Mouse (Mus musculus) embryonic facial prominence, embryonic 12.5 days (tissue): ENCODE measurements around the gene H2-Aa. TPM values are rescaled to one million over a fixed set of nuclear protein-coding genes. Genes with fewer than 3 reads are reported as not detected.
"Not testable (repeated sequence)": the region's sequence is repeated elsewhere in the genome, so short reads cannot be mapped to it uniquely, and the experiment has no call there.

Experiments used
- ATAC-seq: fragments of 200-750 bp; cut with Nextera tagmentation; 2 replicates; pipeline ENCODE4 v1.8.0; 2017; ENCODE audit not compliant: insufficient number of reproducible peaks, insufficient read depth, low FRiP score, low TSS enrichment
- H3K27ac ChIP-seq: fragments of 300-500 bp; sonication (generic); 2 replicates; pipeline ENCODE4 v1.5.1; 2016; ENCODE audit warnings: mild to moderate bottlenecking
- H3K27me3 ChIP-seq: fragments of 300-500 bp; sonication (generic); 2 replicates; pipeline ENCODE4 v1.6.1; 2016; ENCODE audit warnings: mild to moderate bottlenecking, moderate library complexity
- H3K36me3 ChIP-seq: fragments of 300-500 bp; sonication (generic); 2 replicates; pipeline ENCODE4 v1.6.1; 2016; ENCODE audit warnings: mild to moderate bottlenecking
- H3K4me1 ChIP-seq: fragments of 300-500 bp; sonication (generic); 2 replicates; pipeline ENCODE4 v1.6.1; 2016
- H3K4me2 ChIP-seq: fragments of 300-500 bp; sonication (generic); replicated peaks from 2 replicates; pipeline ENCODE4 v1.6.1; 2016; ENCODE audit warnings: mild to moderate bottlenecking, moderate library complexity
- H3K4me3 ChIP-seq: fragments of 300-500 bp; sonication (generic); 2 replicates; pipeline ENCODE4 v1.5.1; 2016; ENCODE audit warnings: mild to moderate bottlenecking
- H3K9ac ChIP-seq: fragments of 300-500 bp; sonication (generic); 2 replicates; pipeline ENCODE4 v1.6.1; 2016; ENCODE audit warnings: mild to moderate bottlenecking, moderate library complexity
- H3K9me3 ChIP-seq: fragments of 300-500 bp; sonication (generic); 2 replicates; pipeline ENCODE4 v1.6.1; 2016; ENCODE audit warnings: mild to moderate bottlenecking, moderate library complexity
- WGBS: fragments of 180-500 bp; shearing (Covaris S2); methylation state at CpG from one replicate; pipeline ENCODE4 v1.1.7; 2016; 5-methylcytosine and 5-hydroxymethylcytosine counted together
- polyA plus RNA-seq: library from polyadenylated mRNA; unstranded; fragments of >200 nt; fragmentation: Nextera tagmentation; extraction: Ambion mirVana; gene quantifications from 2 replicates; pipeline ENCODE4 v1.2.1, GENCODE M21; 2016

The H2-Aa gene
- 0.19 TPM in 1 of 2 replicates, not detected in the other for polyA plus RNA-seq

DNA sequence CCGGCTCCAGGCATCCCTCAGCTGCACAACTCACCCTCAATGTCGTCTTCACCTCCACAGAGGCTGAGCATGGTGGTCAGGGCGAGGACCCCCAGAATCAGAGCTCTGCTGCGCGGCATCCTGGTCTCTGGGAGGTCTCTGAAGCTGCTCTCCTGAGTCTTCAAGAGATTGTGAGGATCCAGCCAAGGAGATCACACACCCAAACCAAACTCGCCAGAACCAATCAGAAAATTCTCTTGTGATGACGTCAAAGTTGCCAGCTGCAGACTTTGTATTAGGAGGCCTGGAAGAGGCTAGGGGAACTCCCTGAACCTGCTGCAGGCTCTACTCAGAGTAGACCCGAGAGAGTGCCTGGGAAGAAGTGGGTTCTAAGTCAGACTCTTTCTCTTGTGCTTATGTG is at the start of gene H2-Aa:
H2-Aa (minus strand) TSS at position 176 of the 400 bp plus-strand sequence.
- Histone ChIP-seq H3K4me1 (no peaks in the 10 kb centered on the region), H3K27ac (no peak within 1 kb of the TSS), H3K9me3 (no peaks in the 10 kb centered on the region), H3K4me2 (no peak within 1 kb of the TSS), H3K4me3 (no peak within 1 kb of the TSS), H3K27me3 (no peaks in the 10 kb centered on the region), H3K36me3 (no peaks in the 10 kb centered on the region), H3K9ac (no peak within 1 kb of the TSS)
- no peak for ATAC-seq
- WGBS, result 17% methylated on average over 8 of the region's 8 CpGs

- ATAC-seq, result no peak
Measured at GRCm38 (mm10) chr17:34331200-34331599, 43.6 kb upstream of the H2-Aa start.

GRCm38 (mm10) chr17:34329807-34330206 is 42.2 kb upstream of the H2-Aa start:
- no peak for ATAC-seq
- no peak overlapping the region for H3K4me3 ChIP-seq
- no peak overlapping the region for H3K4me2 ChIP-seq
- H3K9me3 ChIP-seq, result no peaks in the 10 kb centered on the region
- H3K4me1 ChIP-seq, result no peaks in the 10 kb centered on the region
- no peak overlapping the region for H3K9ac ChIP-seq
- 77% methylated on average over 2 of the region's 2 CpGs for WGBS
- H3K36me3 ChIP-seq, result no peaks in the 10 kb centered on the region
- no peak overlapping the region for H3K27ac ChIP-seq
- no peaks in the 10 kb centered on the region for H3K27me3 ChIP-seq

More at GRCm38 (mm10) chr17:34331200-34331599, 43.6 kb upstream of the H2-Aa start:
- Histone ChIP-seq H3K36me3 (no peaks in the 10 kb centered on the region), H3K27me3 (no peaks in the 10 kb centered on the region), H3K4me2 (no peak overlapping the region), H3K4me3 (no peak overlapping the region), H3K9ac (no peak overlapping the region), H3K27ac (no peak overlapping the region), H3K9me3 (no peaks in the 10 kb centered on the region), H3K4me1 (no peaks in the 10 kb centered on the region)
- 97% methylated on average over 1 of the region's 1 CpGs for WGBS

DNA sequence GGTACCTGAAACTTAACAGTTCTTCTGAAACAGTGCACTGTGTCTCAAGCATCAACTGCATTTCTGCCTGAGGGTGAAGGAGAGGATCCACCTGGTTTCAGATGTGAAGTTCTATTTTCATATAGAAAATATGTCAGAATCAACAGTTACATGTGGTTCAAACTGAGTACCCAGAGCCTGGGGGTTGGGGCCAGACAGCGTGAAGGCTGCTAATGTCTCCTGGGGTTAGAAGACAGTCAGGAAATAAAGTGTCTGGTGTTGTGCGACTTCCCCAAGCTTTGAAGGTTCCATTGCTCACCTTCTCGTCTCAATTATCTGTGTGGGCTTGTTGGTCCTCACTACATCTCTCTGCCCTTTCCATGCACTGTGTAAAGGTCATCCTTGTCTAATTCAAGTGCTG is 38.8 kb upstream of the H2-Aa start:
- H3K27me3 ChIP-seq, result no peaks in the 10 kb centered on the region
- no peak overlapping the region for H3K9ac ChIP-seq
- ATAC-seq, result no peak
- H3K27ac ChIP-seq, result no peak overlapping the region
- no peak overlapping the region for H3K4me3 ChIP-seq
- H3K36me3 ChIP-seq, result no peaks in the 10 kb centered on the region
- H3K4me2 ChIP-seq, result no peak overlapping the region
- WGBS, result 80% methylated on average over 3 of the region's 3 CpGs
- no peaks in the 10 kb centered on the region for H3K4me1 ChIP-seq
- no peaks in the 10 kb centered on the region for H3K9me3 ChIP-seq

GRCm38 (mm10) chr17:34325436-34325835 is 37.8 kb upstream of the H2-Aa start, which contains the start of gene H2-Eb2:
Gene H2-Eb2 (plus strand): TSS chr17:34325665.
- Histone ChIP-seq H3K9ac (no peak within 1 kb of the TSS), H3K9me3 (no peaks in the 10 kb centered on the region), H3K36me3 (no peaks in the 10 kb centered on the region), H3K4me1 (no peaks in the 10 kb centered on the region), H3K27ac (no peak within 1 kb of the TSS), H3K27me3 (no peaks in the 10 kb centered on the region), H3K4me3 (no peak within 1 kb of the TSS), H3K4me2 (no peak within 1 kb of the TSS)
- WGBS, result 45% methylated on average over 4 of the region's 4 CpGs
- ATAC-seq, result no peak

- Histone ChIP-seq H3K4me1 (no peaks in the 10 kb centered on the region), H3K9ac (no peak overlapping the region), H3K27ac (no peak overlapping the region), H3K4me3 (no peak overlapping the region), H3K27me3 (no peaks in the 10 kb centered on the region), H3K9me3 (no peaks in the 10 kb centered on the region), H3K4me2 (no peak overlapping the region), H3K36me3 (no peaks in the 10 kb centered on the region)
- ATAC-seq, result no peak
- 44% methylated on average over 2 of the region's 2 CpGs for WGBS
Measured at GRCm38 (mm10) chr17:34317275-34317674, 29.7 kb upstream of the H2-Aa start.

DNA sequence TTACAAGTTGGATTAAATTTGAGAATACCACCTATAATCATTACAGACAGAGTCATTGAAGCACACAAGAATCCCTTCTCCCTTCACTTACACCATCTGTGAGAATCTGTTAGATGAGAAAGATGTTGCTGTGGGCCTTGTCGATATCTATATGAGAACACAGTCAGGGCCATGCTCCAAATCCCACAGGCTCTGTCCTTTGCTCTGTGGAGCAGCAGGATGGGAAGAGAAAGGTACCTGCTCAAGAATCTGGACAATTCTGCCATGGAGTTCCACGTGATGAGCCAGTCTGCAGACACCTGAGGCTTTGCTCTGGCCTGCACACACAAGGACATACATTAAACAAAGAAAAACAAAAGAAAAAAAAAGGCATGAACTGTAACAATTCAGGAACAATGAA is 29.1 kb upstream of the H2-Aa start:
- no peaks in the 10 kb centered on the region for H3K36me3 ChIP-seq
- 80% methylated on average over 2 of the region's 2 CpGs for WGBS
- H3K27me3 ChIP-seq, result no peaks in the 10 kb centered on the region
- H3K4me2 ChIP-seq, result no peak overlapping the region
- H3K9me3 ChIP-seq, result no peaks in the 10 kb centered on the region
- no peak for ATAC-seq
- no peak overlapping the region for H3K27ac ChIP-seq
- H3K9ac ChIP-seq, result no peak overlapping the region
- H3K4me3 ChIP-seq, result no peak overlapping the region
- no peaks in the 10 kb centered on the region for H3K4me1 ChIP-seq

GRCm38 (mm10) chr17:34315512-34315911 is 27.9 kb upstream of the H2-Aa start:
- Histone ChIP-seq H3K36me3 (no peaks in the 10 kb centered on the region), H3K4me2 (no peak overlapping the region), H3K4me1 (no peaks in the 10 kb centered on the region), H3K4me3 (no peak overlapping the region), H3K9ac (no peak overlapping the region), H3K27ac (no peak overlapping the region), H3K27me3 (no peaks in the 10 kb centered on the region), H3K9me3 (no peaks in the 10 kb centered on the region)
- no peak for ATAC-seq
- WGBS, result 88% methylated on average over 1 of the region's 1 CpGs

GRCm38 (mm10) chr17:34314286-34314685 is 26.7 kb upstream of the H2-Aa start:
- no peak for ATAC-seq
- Histone ChIP-seq H3K27me3 (no peaks in the 10 kb centered on the region), H3K9me3 (no peaks in the 10 kb centered on the region), H3K4me3 (no peak overlapping the region), H3K27ac (no peak overlapping the region), H3K4me1 (0 out of 2 replicates have a peak, but pooled peaks cover under 1% of the 10 kb centered on the region), H3K4me2 (no peak overlapping the region), H3K9ac (no peak overlapping the region), H3K36me3 (no peaks in the 10 kb centered on the region)
- WGBS, result 70% methylated on average over 9 of the region's 9 CpGs

DNA sequence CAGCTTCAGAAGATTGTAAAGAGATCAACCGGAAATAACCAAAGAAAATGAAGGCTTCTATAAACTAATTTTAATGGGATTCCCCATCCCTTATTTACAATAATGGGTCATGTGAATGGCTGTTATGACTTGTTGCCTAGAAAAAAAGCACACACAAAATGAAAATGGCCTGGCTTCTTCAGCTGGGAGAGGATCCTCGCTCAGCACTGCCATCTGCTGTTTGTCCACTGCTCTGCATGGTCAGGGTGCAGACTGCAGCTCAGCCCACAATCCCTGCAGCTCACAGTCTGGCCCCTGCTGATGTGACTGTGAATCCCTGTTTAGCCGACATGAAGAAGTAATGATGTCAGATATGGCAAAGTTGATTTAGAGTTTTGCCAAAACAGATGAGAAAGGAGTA is 25.8 kb upstream of the H2-Aa start:
- no peak overlapping the region for H3K4me3 ChIP-seq
- H3K9me3 ChIP-seq, result no peaks in the 10 kb centered on the region
- H3K27me3 ChIP-seq, result no peaks in the 10 kb centered on the region
- no peak overlapping the region for H3K9ac ChIP-seq
- H3K4me1 ChIP-seq, result 0 out of 2 replicates have a peak, but pooled peaks cover 2% of the 10 kb centered on the region
- 35% methylated on average over 3 of the region's 3 CpGs for WGBS
- H3K4me2 ChIP-seq, result no peak overlapping the region
- no peak overlapping the region for H3K27ac ChIP-seq
- ATAC-seq, result no peak
- no peaks in the 10 kb centered on the region for H3K36me3 ChIP-seq

GRCm38 (mm10) chr17:34312185-34312584 is 24.6 kb upstream of the H2-Aa start:
- H3K27me3 ChIP-seq, result 0 out of 2 replicates have a peak, but pooled peaks cover 3% of the 10 kb centered on the region
- H3K9me3 ChIP-seq, result no peaks in the 10 kb centered on the region
- H3K4me2 ChIP-seq, result no peak overlapping the region
- H3K27ac ChIP-seq, result no peak overlapping the region
- H3K4me1 ChIP-seq, result 0 out of 2 replicates have a peak, but pooled peaks cover 2% of the 10 kb centered on the region
- 74% methylated on average over 1 of the region's 1 CpGs for WGBS
- H3K4me3 ChIP-seq, result no peak overlapping the region
- ATAC-seq, result no peak
- H3K36me3 ChIP-seq, result no peaks in the 10 kb centered on the region
- no peak overlapping the region for H3K9ac ChIP-seq

- H3K36me3 ChIP-seq, H3K9ac ChIP-seq, H3K27me3 ChIP-seq, H3K27ac ChIP-seq, H3K4me3 ChIP-seq, H3K4me2 ChIP-seq, H3K4me1 ChIP-seq, H3K9me3 ChIP-seq, ATAC-seq: not testable (repeated sequence)
- 83% methylated on average over 3 of the region's 3 CpGs for WGBS
Measured at GRCm38 (mm10) chr17:34310526-34310925, 22.9 kb upstream of the H2-Aa start.
